Mouse (Mus musculus) left cerebral cortex, adult 11 months (tissue): ENCODE data around the gene Rragc.

Source experiments
- DNase-seq: peaks from one replicate; pipeline ENCODE4 v3.0.0; 2022; ENCODE audit warnings: low spot score

Rragc gene

DNA sequence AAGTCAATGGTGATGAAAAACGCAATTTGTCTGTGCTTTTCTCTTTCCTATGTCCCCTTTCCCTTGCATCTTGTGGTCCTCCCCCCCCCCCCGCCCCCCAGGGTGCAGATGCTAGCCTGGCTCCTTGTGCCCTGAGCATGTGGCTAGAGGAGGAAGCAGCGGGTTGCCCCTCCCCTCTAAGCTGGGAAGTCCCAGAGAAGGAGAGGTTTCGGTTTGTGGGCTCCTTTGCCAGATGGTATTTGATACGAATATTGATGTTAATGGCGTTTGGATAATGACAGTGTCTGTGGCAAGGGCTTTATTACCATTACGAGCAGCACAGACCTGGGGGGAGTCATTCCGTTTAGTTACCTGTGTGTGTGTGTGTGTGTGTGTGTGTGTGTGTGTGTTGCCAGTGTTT, 34.8 kb downstream of the Rragc start:
- no peak for DNase-seq

DNA sequence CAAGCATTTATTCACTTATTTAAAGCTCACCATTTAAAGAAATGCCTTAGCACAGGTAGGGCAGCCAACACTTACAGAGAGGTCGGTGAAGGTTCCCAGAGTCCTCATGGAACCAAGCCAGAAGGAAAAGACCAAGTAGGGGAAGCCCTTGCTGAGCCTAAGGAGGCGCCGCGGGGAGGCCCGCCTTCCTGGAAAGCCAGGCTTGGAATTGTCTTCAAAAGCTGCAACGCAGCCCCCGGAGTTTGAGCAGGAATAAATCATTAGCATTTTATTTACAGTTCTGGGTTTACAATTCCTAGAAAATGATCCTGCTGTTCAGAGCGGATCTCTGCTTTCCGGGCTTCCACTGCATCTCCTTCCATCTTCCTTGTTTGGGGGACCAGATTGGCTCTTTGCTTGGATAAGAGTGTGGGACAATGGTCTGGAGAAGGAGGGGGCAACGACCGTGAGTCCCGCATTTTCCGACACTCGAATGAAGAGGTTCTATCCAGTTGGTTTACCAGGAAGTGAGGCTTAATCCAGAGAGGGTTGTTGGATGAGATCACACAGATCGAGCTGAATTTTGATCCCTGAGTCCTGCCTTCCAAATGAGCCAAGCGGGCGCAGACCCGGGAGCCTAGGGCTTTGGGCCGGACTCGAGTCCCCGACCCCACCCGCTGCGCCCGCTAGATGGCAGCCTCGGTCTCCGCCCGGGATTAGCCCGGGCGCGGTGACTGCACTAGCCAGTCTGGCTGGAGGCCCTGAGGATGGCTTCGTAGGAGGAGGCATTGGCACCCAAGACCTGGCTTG, 39.7 kb downstream of the Rragc start:
- peak; percentile 15 for DNase-seq

GRCm38 (mm10) chr4:123957492-123957808, 40.2 kb downstream of the Rragc start:
- no peak for DNase-seq

GRCm38 (mm10) chr4:123957891-123958290, 40.6 kb downstream of the Rragc start:
- no peak for DNase-seq

DNA sequence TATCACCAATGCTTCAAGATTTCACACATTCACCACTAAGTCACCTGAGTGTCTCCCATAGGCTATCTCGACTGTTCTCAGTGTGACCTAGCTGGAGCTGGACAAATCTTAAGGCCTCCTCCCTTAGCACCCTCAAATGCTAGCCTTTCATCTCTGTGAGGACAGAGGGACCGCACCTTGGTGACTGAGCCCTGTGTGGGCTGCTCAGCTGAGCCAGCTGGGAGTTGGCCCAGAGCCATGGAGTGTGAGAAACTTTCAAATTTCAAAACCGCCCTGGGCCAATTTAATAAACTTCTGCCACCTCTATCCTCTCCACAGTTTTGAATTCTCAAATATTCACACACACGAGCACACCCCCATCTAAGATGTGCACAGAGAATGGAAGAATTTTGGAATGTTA, 43.7 kb downstream of the Rragc start:
- DNase-seq = no peak

DNA sequence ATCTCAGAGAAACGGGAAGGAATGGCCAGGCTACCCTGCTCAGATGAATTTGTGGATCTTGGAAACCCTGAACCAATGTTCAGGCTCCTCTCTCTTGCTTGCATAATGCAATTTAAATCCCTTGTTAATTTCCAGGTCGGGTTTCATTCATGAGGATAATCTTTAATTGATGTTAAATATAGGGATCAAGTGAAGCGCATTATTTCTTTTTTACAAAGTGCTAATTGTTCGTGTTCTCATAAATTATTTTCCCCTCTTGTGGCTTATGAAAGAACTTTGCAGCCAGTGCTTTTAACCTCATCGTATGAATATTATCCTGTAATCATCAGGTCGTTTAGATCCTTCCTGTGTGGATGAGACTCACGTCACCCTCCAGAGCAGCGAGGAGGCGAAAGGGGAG, 45.5 kb downstream of the Rragc start:
- DNase-seq = no peak

DNA sequence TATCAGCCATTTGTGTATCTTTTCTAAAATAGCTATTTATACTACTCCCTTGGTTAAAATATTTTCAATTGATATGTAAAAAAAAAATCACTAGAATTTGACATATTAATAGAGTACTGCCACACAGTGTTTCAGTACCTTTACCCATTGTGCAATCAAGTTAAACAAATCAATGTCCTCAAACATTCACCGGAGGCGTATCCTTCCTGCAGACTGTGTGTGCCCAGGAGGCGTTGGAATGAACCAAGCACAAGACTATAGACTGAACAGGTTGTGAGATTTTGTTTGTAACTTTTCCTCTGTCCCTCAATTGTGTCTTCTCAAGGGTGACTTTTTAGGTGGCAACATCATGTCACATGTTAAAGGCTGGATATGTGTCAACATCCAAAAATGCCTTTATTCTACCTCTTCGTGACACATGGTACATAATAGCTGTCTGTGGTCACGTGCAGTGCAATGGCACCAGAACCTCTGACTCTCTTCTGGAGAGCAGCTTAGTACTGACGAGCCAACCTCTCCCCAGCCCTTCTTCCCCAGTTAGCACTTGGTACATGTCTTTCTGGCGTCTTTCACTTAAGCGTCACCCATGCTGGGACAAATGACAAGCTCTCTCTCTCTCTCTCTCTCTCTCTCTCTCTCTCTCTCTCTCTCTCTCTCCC, 51.5 kb downstream of the Rragc start:
- no peak for DNase-seq

DNA sequence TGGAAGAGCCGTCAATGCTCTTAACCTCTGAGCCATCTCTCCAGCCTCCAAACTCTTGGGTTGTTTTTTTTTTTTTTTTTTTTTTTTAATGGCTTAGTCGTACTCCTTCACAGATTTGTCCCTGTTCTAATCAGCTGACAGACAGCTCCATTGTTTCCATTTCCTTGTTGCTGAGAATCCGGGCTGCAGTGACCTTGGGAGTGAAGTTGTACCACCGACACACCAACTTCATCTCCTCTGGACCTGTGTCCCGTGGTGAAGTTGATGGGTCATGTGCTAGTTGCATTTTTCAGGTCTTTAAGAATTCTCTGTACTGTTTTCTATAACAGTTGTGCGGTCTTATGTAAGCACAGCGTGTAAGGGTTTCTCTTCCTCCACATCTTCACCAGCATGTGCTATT, 52.2 kb downstream of the Rragc start:
- DNase-seq = no peak

- no peak for DNase-seq
These were observed 53.8 kb downstream of the Rragc start for GRCm38 (mm10) chr4:123971059-123971458.

GRCm38 (mm10) chr4:123972423-123973049, 55.3 kb downstream of the Rragc start:
- DNase-seq = no peak

- no peak for DNase-seq
These were observed 64.9 kb downstream of the Rragc start for GRCm38 (mm10) chr4:123982105-123982504.
